Mouse (Mus musculus): ENCODE results near the gene Cryzl1.

- TF ChIP-seq CTCF (IDR thresholded peaks at IDR 0.05) (no peak), EP300 (IDR thresholded peaks at IDR 0.05) (no peak)
Observed at GRCm38 (mm10) chr16:91764414-91764813, 35.6 kb upstream of the Cryzl1 start.
